Mouse (Mus musculus) spleen, embryonic (tissue): ENCODE measurements around the gene Serpinb9b.

Source experiments
- CTCF ChIA-PET: fragments of 350-600 bp; sonication (Branson Sonifier 250); formaldehyde crosslinking; loops from one replicate; lab custom pipeline; 2022; lab: Charles Lee

Gene Serpinb9b

GRCm38 (mm10) chr13:33043542-33043941 is 16.3 kb downstream of the Serpinb9b start:
- CTCF ChIA-PET: interaction anchor here (0.6 kb wide), 1 partner anchor 21 kb away, joined by 3 read pairs; no protein-coding TSS in a partner anchor

DNA sequence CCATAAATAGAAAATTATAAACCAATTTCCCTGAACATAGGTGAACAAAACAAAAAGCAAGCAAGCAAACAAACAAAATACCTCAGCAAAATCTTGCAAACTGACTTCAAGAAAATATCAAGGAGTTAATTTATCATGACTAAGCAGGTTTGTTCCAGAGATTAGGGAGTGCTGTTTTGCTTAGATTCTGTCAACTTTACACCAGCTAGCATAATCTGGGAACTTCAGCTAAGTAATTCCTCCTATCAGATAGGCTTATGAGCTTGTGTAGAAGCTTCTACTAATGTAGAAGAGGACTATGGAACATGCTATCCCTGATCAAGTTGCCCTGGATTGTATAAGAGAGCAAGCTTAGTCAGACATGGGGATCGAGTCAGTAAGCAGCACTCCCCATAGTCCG is 20.0 kb downstream of the Serpinb9b start:
- CTCF ChIA-PET: no interaction called here

DNA sequence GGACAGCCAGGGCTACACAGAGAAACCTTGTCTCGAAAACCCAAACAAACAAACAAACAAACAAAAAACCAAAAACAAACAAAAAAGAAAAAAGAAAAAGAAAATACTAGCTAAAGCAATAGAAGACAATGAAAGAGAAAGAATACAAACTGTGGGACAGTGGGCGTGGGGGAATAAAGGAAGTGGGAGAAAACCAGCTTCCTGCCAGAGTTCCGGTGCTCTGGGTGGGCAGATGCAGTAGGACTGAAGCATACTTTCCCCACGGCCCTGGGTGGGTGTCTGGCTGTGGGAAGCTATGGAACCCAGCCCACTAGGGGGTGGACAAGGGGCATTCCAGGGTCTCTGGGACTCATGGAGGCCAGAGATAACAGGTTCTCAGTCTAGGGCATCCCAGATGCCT is 21.0 kb downstream of the Serpinb9b start:
- CTCF ChIA-PET: no interaction called here

DNA sequence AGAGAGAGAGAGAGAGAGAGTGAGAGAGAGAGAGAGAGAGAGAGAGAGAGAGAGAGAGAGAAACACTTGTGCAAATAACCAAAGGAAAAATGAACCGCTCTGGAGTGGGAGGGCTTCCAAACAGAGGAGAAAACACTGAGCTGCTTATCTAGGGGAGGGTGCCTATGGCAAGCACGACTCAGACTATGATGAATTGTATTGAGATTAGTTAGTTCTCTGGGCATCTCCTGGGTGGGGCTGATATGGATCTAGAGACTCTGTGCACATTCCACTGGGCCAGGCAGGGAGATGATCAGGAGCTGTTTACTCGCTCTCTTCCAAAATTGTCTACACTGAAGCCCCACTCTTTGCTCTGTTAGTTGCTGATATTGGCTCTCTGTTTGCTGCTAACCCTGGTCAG is 24.5 kb downstream of the Serpinb9b start:
- CTCF ChIA-PET: no interaction called here

DNA sequence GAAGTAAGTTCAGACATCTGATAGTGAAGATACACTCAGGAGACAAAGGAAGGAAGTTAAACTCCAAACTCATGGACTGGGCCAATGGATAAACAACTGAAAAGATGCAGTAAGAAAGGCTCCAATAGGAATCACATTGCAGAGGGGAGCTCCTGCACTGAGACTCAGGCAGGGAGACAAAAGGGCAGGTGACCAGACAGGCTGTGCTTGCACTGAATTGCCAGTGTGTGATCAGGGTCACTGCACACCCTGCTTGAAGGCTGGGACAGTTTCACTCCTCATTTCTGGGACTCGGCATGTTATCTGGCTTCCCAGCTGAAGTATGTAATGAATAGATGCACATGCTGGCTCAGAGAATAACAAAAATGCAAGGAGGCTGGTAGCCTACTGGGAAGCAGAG is 35.8 kb downstream of the Serpinb9b start:
- CTCF ChIA-PET: no interaction called here

DNA sequence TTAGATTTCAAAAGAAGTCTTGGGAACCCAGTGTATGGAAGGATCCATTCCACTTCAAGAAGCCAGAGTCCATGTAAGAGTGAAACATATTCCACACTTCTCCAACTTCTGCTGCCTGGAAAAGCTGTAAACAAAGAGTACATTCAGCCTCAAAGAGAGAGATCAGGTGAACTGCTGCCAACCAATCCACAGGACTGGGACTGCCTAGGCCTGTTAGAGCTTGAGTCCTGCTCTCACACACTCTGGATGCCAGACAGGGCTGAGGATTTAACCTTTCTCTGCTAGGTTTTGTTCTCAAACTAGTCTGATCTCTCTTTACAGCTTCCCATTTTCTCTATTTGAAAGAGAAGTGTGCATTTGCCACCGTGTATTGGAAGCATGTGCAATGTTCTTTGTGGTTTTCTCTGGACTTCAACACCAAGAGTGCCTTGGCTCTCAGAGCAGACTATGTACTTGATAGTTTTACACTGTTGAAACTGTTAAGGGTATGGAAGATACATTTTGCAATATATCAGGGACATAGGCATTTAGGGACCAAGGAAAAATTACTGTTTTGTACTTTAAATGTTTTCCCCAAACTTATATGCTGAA is 40.3 kb downstream of the Serpinb9b start:
- CTCF ChIA-PET: no interaction called here

DNA sequence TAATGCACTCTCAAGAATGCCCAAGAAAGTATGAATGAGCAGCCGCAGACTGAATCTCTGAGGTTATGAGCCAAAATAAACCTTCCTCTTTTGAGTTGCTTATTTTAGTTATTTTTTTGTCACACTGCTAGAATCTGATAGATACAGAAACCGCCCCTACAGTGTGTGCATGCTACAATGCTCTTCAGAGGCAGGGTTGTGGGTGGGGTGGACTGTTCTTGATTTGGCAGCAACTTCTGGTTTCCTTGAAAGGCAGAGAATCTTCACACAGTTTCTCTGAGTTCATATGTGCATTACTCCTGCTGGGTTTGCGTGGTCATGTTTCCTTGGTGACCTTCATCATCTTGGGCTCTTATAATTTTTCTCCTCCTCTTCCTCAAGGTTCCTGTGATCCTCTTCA is 40.9 kb downstream of the Serpinb9b start:
- CTCF ChIA-PET: no interaction called here

DNA sequence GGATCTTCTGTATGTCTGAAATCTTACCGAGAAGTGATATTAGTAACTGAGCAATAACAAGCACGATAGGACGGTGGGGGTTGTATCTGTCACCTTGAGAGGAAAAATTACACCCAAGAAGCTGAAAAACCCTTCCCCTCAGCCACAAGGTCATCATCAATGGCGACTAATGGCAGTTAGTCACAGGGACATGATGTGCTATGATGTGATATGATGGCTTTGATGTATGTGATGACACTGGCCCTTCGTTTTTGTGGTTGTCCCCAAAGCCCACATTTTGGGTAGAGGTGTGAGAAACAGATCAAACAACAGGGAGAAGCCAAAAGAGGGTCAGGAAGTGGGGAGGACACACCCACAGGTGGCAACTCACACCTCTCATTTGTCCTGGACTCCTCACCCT is 44.6 kb downstream of the Serpinb9b start:
- CTCF ChIA-PET: no interaction called here

DNA sequence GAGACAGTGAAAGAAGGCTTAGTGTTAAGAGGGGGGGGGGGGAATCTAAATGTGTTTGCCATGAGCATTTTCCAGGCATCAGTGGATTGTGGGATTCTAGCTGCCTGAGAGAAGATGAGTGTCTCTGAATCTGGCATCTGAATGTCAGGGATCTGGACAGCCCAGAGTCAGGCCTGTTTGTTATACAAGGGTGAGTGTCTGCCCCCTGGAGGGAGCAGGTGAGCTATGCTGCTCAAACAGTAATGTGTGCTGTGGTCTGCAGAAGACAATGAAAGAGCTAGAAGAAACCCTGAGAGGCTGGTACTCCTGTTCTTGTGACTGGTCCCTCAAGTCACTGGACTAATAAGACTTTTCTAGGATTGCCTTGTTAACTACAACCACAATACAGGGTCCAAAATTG is 46.8 kb downstream of the Serpinb9b start:
- CTCF ChIA-PET: interaction anchor here (0.6 kb wide), 1 partner anchor 108 kb away, joined by 3 read pairs; no protein-coding TSS in a partner anchor

- CTCF ChIA-PET: interaction anchor here (0.6 to 0.7 kb wide), 2 partner anchors 46 to 911 kb away, joined by 3 to 6 read pairs; no protein-coding TSS in a partner anchor
These were observed 49.0 kb downstream of the Serpinb9b start for GRCm38 (mm10) chr13:33076247-33076646.

- CTCF ChIA-PET: no interaction called here
These were observed 49.9 kb downstream of the Serpinb9b start for GRCm38 (mm10) chr13:33077026-33077685.

- CTCF ChIA-PET: interaction anchor here (0.7 kb wide), 1 partner anchor 176 kb away, joined by 3 read pairs; no protein-coding TSS in a partner anchor
These were observed 51.0 kb downstream of the Serpinb9b start, which contains the start of gene Serpinb1b for GRCm38 (mm10) chr13:33078056-33078705. Gene Serpinb1b (plus strand): TSS chr13:33078575.

DNA sequence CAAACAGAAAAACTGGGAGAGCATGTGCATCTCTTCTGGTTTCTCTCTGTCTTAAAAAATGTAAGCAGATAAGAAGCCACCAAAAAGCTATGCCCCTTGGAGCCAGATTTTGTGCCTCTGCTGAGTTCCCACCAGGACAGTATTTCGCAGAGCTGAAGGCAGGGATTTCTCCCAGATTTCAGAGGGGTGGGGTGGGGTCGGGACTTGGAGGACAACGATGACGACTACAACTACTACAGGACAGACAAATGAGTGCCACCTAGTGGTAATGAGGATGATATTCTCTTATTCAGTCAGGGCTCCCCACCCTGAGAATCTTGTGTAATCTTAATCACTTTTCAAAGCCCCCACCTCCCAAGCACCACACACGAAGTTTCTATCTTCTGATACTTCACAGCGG is 52.2 kb downstream of the Serpinb9b start:
- CTCF ChIA-PET: interaction anchor here (0.6 kb wide), 3 partner anchors 146 to 180 kb away, joined by 3 to 6 read pairs (median 3); no protein-coding TSS in a partner anchor

DNA sequence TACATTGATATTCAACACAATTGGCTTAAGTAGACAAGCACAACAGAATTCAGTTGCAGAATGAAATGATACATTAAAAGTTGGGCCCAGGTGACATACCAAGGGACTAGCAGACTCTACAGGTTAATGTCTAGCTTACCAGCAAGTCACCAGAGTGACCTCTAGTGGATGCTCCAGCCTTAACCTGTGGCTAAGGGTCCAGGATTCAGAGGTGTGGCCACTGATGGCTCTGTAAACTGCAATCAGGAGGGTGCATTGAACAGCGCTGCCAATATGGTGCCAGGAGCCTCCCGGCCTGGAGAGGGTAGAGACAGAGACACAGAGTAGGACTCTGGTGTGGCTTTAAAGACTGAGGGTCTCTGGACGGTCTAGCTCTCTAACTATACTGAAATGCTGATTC is 53.1 kb downstream of the Serpinb9b start:
- CTCF ChIA-PET: no interaction called here

DNA sequence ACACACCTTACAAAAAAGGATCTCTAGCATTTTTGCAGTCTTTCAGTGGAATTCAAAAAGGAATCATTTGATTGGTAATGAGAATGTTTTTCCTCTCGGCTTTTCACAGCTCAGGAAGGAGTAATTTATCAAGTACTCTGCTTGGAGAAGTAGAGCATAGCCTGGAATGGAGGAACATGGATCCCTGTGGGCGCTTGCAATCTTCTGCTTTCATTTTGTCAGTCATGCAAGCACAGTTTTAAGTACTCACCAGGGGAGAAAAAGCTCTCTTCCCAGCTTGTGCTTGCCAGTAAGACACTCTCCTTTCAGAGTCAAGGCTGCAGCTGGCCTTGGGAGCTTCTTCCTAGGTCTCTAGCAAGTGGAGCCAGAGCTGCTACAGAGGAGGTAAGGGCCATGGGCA is 56.6 kb downstream of the Serpinb9b start:
- CTCF ChIA-PET: interaction anchor here (1.2 kb wide), 1 partner anchor 181 kb away, joined by 5 read pairs; no protein-coding TSS in a partner anchor

DNA sequence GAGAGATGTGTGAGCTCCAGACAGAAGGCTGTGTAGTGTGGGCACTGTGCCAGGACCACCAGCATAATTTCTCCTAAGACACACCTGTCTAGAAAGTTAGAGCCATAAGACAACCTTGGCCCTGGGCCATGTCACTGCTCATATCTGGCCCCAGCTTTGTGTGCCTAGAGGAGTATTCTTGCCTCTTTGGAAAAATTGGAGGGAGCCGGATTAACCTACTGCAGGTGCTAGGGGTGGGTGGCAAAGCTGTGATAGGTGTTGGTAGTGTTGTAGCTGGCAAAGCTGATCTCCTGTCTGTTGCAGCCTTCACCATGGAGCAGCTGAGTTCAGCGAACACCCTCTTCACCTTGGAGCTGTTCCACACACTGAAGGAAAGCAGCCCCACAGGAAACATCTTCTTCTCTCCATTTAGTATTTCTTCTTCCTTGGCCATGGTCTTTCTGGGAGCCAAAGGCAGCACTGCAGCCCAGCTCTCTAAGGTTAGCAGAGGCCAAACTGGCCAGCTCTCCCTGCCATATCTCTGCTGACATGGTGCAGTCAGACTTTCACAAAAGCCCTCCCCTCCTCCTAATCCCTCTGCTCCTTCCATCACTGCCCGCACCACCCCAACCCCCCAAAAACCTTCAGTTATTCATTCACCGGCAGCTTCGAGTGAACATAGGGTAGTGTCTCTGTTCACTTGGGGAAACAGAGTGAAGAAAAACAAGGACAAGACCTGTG is 57.9 kb downstream of the Serpinb9b start:
- CTCF ChIA-PET: interaction anchor here (0.7 kb wide), 1 partner anchor 16 kb away, joined by 4 read pairs; no protein-coding TSS in a partner anchor

DNA sequence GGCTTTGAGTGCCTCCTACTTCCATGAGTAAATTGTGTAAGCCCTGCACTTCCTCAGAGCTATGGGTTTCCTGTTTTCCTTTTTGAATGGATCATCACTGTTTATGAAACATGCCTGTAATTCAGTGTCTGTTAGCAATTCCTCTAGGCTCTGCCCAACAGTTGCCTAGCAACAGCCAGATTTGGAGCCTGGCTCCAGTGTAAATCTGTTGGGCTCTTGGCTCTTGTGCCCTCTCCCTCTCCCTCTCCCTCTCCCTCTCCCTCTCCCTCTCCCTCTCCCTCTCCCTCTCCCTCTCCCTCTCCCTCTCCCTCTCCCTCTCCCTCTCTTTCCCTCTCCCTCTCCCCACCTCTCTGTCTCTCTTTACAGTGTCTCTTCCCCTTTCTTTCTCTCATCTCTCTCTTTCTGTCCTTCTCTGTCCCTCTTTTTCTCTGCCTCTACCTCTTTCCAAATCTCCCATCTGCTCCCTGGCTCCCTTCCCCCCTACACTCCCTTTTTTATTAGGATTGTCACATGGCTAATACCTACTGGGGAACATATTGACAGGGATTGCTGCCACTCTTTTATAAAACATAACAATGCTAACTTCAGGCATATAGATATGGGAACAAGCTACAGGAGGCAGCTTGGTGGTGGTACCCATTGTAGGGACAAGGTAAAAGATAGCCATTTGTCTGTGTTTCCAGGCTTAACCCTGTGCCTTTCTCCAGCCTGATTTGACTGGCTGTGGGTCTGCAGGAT is 58.6 kb downstream of the Serpinb9b start:
- CTCF ChIA-PET: interaction anchor here (0.7 kb wide), 1 partner anchor 17 kb away, joined by 4 read pairs; no protein-coding TSS in a partner anchor

DNA sequence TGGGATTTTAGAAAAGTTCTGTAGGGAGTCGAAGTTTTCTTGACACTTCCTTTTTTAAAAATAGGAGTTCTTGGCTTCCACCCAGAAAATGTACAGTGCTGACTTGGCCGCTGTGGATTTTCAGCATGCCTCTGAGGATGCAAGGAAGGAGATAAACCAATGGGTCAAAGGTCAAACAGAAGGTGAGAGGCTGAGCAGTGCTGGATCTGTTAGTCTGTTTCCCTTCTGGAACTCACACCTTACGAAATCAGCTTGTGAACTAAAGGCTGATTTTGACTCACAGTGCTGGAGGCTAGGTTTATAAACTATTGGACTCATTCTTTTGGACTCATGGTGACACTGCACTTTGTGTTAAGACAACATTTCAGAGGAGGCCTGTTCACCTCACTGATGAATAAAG is 62.4 kb downstream of the Serpinb9b start:
- CTCF ChIA-PET: no interaction called here

DNA sequence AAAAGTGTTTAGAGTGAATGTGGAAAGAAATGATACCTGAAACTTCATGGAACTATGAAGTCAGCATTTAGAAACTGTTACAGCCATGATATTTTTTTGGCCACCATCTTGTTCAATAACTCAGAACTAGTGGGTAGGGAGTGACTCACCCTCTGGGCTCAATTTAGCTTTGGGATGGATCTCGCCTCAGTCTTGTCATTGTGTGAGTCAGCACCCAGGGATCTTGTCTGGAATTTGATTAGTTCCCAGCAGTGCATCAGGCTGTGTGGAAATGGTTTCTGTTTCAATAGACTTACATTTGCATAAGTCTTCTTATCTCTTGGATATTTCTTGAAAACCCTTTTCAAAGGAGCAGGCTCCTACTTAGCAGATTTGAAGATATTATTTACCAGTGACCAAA is 63.3 kb downstream of the Serpinb9b start:
- CTCF ChIA-PET: no interaction called here

GRCm38 (mm10) chr13:33091306-33091705 is 64.1 kb downstream of the Serpinb9b start:
- CTCF ChIA-PET: no interaction called here
